Mouse (Mus musculus) ES-E14 (cell line): Measurements from ENCODE around the gene Wdr63. TPM values are rescaled to one million over a fixed set of nuclear protein-coding genes. Genes with fewer than 3 reads are reported as not detected.

Source experiments
- DNase-seq: peaks from one replicate; pipeline ENCODE4 v3.0.0-alpha.2; 2013; ENCODE audit warnings: low read depth, low spot score
- H3K27ac ChIP-seq: 2 replicates; pipeline ENCODE4 v1.5.1; 2012; ENCODE audit warnings: low read depth, mild to moderate bottlenecking, low read length, moderate library complexity, mixed read lengths; ENCODE audit not compliant: poor library complexity, insufficient read depth, severe bottlenecking
- H3K36me3 ChIP-seq: 2 replicates; pipeline ENCODE4 v1.6.1; 2012; ENCODE audit warnings: mild to moderate bottlenecking, low read length, moderate library complexity, mixed read lengths; ENCODE audit not compliant: control insufficient read depth, poor library complexity, insufficient read depth, severe bottlenecking
- H3K4me1 ChIP-seq, 2 experiments: fragments of 150-350 bp in 1 of 2; sonication (generic) in 1 of 2; 2 replicates each; pipeline ENCODE4 v1.6.1; 2012; ENCODE audit warnings: low read length in 2 of 2, mild to moderate bottlenecking in 1 of 2, mixed read lengths in 1 of 2; ENCODE audit not compliant: control insufficient read depth in 2 of 2, insufficient read depth in 2 of 2, poor library complexity in 1 of 2
- H3K4me3 ChIP-seq, 2 experiments: fragments of 150-350 bp in 1 of 2; sonication (generic) in 1 of 2; 2 replicates each; pipeline ENCODE4 v1.5.1; 2012; ENCODE audit warnings: low read length in 2 of 2, low read depth in 1 of 2, mild to moderate bottlenecking in 1 of 2, mixed read lengths in 1 of 2; ENCODE audit not compliant: insufficient read depth in 1 of 2, poor library complexity in 1 of 2, severe bottlenecking in 1 of 2
- H3K9ac ChIP-seq: 2 replicates; pipeline ENCODE4 v1.6.1; 2012; ENCODE audit warnings: low read depth, mild to moderate bottlenecking, low read length, mixed read lengths; ENCODE audit not compliant: poor library complexity, insufficient read depth, severe bottlenecking
- H3K9me3 ChIP-seq: fragments of 150-350 bp; sonication (generic); 2 replicates; pipeline ENCODE4 v1.6.1; 2012; ENCODE audit warnings: low read depth, mild to moderate bottlenecking, low read length; ENCODE audit not compliant: control insufficient read depth, insufficient read depth
- CHD2 ChIP-seq: IDR thresholded peaks from 2 replicates; pipeline ENCODE4 v1.6.1; 2014; ENCODE audit warnings: mild to moderate bottlenecking, low read depth, low read length, inconsistent platforms
- HCFC1 ChIP-seq: IDR thresholded peaks from 2 replicates; pipeline ENCODE4 v1.6.1; 2012; ENCODE audit warnings: low read length, inconsistent platforms, borderline replicate concordance; ENCODE audit not compliant: insufficient read depth
- MAFK ChIP-seq: IDR thresholded peaks from 2 replicates; pipeline ENCODE4 v1.6.1; 2014; ENCODE audit warnings: mild to moderate bottlenecking, low read depth, low read length, inconsistent platforms; ENCODE audit not compliant: insufficient read depth
- ZC3H11A ChIP-seq: IDR thresholded peaks from 2 replicates; pipeline ENCODE4 v1.6.1; 2012; ENCODE audit warnings: low read depth, mild to moderate bottlenecking, inconsistent platforms, low read length, borderline replicate concordance
- ZNF384 ChIP-seq: IDR thresholded peaks from 2 replicates; pipeline ENCODE4 v1.6.1; 2012; ENCODE audit warnings: low read depth, low read length, inconsistent platforms
- in situ Hi-C, 2 experiments: fragments of 600-800 bp; cut with MboI; formaldehyde crosslinking; loops; one replicate each; pipeline ENCODE4 v1.15.1; 2025; ENCODE audit warnings: low sequenced_read_pairs in 2 of 2, inconsistent platforms in 1 of 2; ENCODE audit not compliant: unreplicated experiment in 2 of 2
- total RNA-seq: library from RNA; depleted of rRNA; stranded (reverse); fragments of 300-350 nt; gene quantifications from 2 replicates; pipeline ENCODE4 v1.2.3, GENCODE M21; 2012

The Wdr63 gene
- total RNA-seq, 1 experiment = 0.67 TPM

DNA sequence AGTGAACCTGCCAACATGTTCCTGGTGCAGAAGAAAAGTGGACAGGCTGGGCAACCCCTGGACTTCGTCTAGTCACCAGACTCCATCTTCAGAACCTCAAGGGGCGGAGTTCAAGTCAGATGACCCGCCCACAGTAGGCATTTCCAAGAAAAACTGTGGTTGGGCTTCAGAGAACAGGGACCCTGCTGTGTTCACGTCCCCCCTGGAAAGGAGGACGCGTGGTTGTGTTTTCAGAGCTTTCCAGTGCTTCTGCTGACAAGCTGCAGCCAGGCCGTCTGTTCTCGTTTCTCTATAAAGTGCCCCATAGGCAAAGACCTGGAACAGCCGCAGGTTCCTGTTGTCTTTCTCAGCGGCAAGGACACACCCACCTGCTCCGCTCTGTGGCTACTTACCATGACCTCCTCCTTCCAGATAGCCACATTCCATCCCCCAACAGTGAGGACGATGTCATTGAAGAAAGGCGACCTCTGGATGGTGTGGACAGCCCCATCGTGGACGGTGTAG, 60.2 kb downstream of the Wdr63 start:
- in situ Hi-C loops = no loop called here
- no peak overlapping the region for H3K9ac ChIP-seq
- peak overlapping the region in 1 of 2 experiments; percentile 11; a peak in 1 of 4 replicates for H3K4me3 ChIP-seq
- no peak overlapping the region for H3K27ac ChIP-seq
- DNase-seq = no peak
- TF ChIP-seq HCFC1 = no peak
- TF ChIP-seq MAFK = no peak
- no peak for TF ChIP-seq ZC3H11A
- no peak for TF ChIP-seq CHD2
- no peak for TF ChIP-seq ZNF384
- H3K9me3 ChIP-seq = no peaks in the 10 kb centered on the region
- peaks cover 4 to 11% of the 10 kb centered on the region in 2 experiments; a peak in 2 of 4 replicates for H3K4me1 ChIP-seq
- no peaks in the 10 kb centered on the region for H3K36me3 ChIP-seq

DNA sequence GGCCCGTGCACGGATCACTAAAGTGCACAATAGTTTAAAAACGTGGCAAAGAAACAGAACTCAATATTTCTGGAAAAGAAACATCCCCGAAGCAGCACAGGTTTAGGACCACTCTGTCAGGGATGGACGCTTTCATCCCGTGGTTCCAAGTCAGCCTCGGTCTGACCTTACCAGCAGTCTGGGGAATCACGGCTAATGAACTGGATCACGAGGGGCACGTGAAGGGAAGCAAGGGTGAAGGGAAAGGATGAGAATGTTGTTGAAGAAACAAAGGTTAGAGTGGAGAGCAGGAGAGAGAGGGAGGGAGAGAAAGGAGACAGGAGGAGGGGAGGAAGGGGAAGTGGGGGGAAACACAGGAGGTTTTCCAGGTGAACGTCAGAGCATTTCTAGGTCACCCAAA, 61.9 kb downstream of the Wdr63 start:
- Histone ChIP-seq H3K4me1 (peaks cover 4 to 11% of the 10 kb centered on the region in 2 experiments; a peak in 2 of 4 replicates), H3K9me3 (no peaks in the 10 kb centered on the region), H3K36me3 (no peaks in the 10 kb centered on the region), H3K4me3 (no peak overlapping the region), H3K9ac (no peak overlapping the region), H3K27ac (no peak overlapping the region)
- in situ Hi-C loops = no loop called here
- TF ChIP-seq MAFK (no peak), HCFC1 (no peak), ZNF384 (no peak), ZC3H11A (no peak), CHD2 (no peak)
- DNase-seq = no peak

DNA sequence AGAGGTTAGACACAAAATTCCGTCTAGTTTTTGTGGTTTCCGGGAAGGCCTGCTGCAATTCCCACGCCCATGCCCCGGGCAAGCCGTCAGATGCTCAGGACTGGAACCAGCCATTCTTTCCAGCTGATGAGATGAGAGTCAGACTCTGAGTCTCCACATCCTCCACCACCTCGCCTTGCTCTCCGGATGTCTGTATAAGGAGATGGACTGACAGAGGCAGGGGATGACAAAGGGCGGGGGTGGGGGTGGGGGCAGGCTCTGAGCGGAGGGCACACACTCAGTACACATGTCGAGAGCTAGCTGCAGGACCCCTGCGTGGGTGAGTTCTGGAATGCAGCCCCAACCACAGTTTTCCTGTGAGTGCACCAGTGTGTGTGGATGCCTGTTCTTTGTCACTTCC, 63.0 kb downstream of the Wdr63 start:
- TF ChIP-seq MAFK = no peak
- TF ChIP-seq ZC3H11A = no peak
- no peak for TF ChIP-seq CHD2
- TF ChIP-seq HCFC1 = no peak
- TF ChIP-seq ZNF384 = no peak
- Histone ChIP-seq H3K4me3 (0 out of 4 replicates have a peak overlapping the region, but pooled peaks of 1 of the 2 experiments have one; percentile 3), H3K4me1 (peaks cover 4 to 11% of the 10 kb centered on the region in 2 experiments; a peak in 2 of 4 replicates), H3K9ac (no peak overlapping the region), H3K36me3 (no peaks in the 10 kb centered on the region), H3K9me3 (no peaks in the 10 kb centered on the region), H3K27ac (no peak overlapping the region)
- no peak for DNase-seq
- in situ Hi-C loops = no loop called here

DNA sequence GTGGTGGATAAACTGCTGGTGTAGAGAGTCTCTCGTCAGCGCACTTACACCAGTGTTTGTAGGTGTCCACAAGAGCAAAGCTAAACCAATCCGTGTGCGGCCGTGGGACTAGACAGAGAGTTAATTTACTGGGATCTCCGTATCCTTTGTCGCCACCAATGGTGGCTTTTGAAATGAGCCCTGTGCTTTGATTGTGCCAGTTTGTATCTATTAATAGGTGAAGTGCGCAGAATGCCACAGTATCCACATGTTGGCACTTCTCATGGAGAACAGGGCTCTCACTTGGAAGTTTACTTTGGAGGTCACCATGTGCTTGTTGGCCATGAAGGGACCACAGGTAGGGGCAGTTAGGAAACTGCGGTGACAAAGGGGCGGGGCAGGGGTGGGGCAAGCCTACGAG, 66.5 kb downstream of the Wdr63 start:
- H3K4me3 ChIP-seq = no peak overlapping the region
- no peak for TF ChIP-seq ZC3H11A
- TF ChIP-seq ZNF384 = no peak
- no peak for TF ChIP-seq HCFC1
- no peak for TF ChIP-seq MAFK
- TF ChIP-seq CHD2 = no peak

DNA sequence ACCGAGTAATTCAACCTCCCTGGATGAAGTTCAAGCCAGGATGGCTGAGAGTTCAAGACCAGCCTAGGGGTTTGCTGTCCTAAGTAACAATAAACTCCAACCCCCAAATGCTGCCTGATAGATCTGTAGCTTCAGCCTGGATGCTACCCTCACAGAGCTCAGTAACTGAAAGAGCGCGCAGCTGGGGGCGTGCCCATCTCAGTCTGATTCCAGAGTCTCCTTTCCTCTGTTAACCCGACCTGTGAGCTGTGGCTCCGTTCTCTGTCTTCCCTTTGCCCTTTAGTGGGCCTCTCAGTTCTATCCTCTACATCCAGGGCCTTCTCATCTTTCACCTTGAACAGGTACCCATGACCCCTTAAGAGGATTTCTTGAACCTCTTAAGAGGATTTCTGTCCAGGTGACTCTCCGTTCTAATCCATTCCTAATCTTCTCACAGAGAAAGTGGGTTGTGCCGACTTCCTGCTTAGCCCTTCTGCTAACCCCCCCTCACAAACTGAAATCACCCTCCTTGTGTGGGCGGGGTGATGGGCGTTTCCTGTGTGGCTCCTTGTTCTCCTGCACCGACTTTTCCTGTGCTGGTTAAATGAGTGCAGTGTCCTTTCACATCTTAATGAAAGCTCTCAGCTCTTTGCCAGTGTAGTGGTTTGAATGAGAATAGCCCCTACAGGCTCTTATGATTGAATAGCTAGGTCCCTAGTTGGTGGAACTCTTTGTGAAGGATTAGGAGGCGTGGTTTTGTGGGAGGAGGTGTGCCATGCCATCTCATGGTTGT, 68.6 kb downstream of the Wdr63 start:
- no peak for TF ChIP-seq MAFK
- Histone ChIP-seq H3K36me3 (no peaks in the 10 kb centered on the region), H3K9me3 (no peaks in the 10 kb centered on the region), H3K9ac (no peak overlapping the region), H3K4me1 (no peaks in the 10 kb centered on the region; a peak in 1 of 4 replicates), H3K4me3 (no peak overlapping the region), H3K27ac (no peak overlapping the region)
- in situ Hi-C loops = no loop called here
- no peak for DNase-seq

More for the DNA sequence above, 66.5 kb downstream of the Wdr63 start:
- Histone ChIP-seq H3K36me3 (no peaks in the 10 kb centered on the region), H3K9me3 (no peaks in the 10 kb centered on the region), H3K27ac (no peak overlapping the region), H3K4me1 (peaks cover 2 to 4% of the 10 kb centered on the region in 2 experiments; a peak in 2 of 4 replicates), H3K9ac (no peak overlapping the region)
- in situ Hi-C loops = no loop called here
- DNase-seq = no peak
